Mouse (Mus musculus): ENCODE measurements around the gene Gm26558.

- TF ChIP-seq RAD21 (IDR thresholded peaks at IDR 0.05; ENCODE audit: low read depth, low read length): no peak
- no peak for TF ChIP-seq ZKSCAN1 (IDR thresholded peaks at IDR 0.05; ENCODE audit: low read depth, low read length)
- TF ChIP-seq POLR2A (IDR thresholded peaks at IDR 0.05; ENCODE audit: control insufficient read depth in 1 of 2, insufficient read depth in 1 of 2, low read depth in 1 of 2, low read length in 2 of 2, poor library complexity in 1 of 2): no peak
- TF ChIP-seq POLR2AphosphoS2 (IDR thresholded peaks at IDR 0.05; ENCODE audit: low read length): no peak
- TF ChIP-seq MXI1 (IDR thresholded peaks at IDR 0.05; ENCODE audit: low read depth, low read length): no peak
- TF ChIP-seq CTCF (IDR thresholded peaks at IDR 0.05 in 2 of 3, conservative IDR thresholded peaks at IDR 0.05 in 1 of 3; ENCODE audit: control insufficient read depth in 1 of 3, insufficient read depth in 1 of 3, low read depth in 2 of 3, low read length in 3 of 3, poor library complexity in 1 of 3, severe bottlenecking in 1 of 3): no peak
- no peak for TF ChIP-seq MYC (IDR thresholded peaks at IDR 0.05; ENCODE audit: low read depth, low read length)
Observed at GRCm38 (mm10) chr2:70649471-70649870, 12.4 kb downstream of the Gm26558 start.
